Mouse (Mus musculus) cerebellum, adult 9-10 months (tissue): ENCODE measurements around the gene Olfr575.

Experiments used
- DNase-seq: peaks from one replicate; pipeline ENCODE4 v3.0.0; 2022

Gene Olfr575

DNA sequence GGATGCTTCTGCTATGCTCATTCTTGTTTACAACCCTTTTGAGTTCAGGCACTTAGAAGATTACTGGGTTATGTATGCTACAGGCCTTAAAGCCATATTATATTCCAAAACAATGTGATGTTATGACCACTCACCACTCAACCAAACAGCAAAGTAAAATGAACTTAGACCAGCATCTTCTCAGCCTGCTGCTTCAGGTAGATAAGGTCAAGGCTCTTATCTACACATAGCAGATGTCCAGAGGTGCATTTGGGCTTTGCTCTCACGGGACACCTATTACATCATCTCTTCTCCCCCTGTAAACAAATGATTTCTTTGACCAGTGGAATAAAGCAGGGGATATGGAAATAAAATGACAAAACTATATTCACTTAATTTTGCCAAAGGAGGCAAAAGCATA, at the start of gene Olfr575:
Gene Olfr575 (minus strand): TSS at position 183 of the 400 bp plus-strand sequence.
- DNase-seq: no peak

DNA sequence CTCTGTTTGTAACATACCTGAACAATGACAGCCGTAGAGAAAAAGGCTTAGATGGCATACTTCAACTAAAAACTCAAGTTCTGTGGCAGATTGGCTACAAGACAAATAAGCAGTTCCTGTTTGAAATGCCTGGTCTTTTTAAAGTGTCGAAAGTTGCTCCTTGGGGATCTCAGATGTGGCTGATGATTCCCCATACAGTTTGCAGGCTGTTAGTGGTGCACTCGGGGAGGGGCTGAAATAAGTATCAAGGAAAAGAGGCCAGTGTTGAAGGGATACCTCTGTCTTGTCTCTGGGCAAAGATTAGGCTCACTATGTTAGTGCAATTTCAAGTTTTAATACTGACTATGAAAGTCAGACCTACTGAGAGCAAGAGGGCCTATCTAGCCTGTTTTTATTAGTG, 30.6 kb upstream of the Olfr575 start, which contains the start of gene Olfr578:
Gene Olfr578 (minus strand): TSS at position 101 of the 400 bp plus-strand sequence.
- no peak for DNase-seq

DNA sequence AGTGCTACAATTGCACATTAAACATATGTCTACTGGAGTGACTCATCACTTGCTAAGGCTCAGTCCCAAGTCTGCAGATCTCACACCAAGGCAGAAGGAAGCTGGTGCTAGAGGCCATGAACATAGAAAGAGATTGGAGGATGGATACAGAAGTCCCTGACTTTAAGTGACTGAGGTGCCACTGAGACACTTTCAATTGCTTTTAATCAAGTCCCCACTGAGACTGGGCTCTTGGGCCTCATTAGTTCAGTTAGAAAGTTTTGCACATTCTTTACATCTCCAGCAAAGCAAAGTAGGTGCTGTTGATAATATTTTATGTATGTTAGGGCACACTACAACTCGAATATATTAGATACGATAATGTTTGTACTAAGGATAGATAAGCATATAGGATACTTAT, 17.3 kb upstream of the Olfr575 start, which contains the start of gene Olfr577:
Gene Olfr577 (minus strand): TSS at position 101 of the 400 bp plus-strand sequence.
- no peak for DNase-seq

DNA sequence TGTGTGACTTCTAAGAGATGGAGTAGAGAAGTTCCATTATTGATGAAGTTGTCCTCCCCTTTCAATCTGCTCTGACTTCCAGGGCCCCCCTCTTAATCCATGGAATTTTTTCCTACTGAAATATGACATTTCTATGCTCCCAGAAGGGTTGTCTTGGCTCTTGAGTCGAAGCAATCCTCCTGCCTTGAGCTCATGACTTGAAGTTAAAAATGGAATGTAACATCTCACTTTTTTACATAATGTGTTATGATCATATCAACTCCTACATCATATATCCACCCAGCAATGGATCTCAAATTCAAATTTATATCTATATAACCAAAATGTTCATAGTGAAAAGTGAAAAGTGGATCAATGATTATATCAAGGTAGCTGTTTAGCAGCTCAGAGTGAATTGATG, 15.8 kb upstream of the Olfr575 start:
- DNase-seq: no peak

DNA sequence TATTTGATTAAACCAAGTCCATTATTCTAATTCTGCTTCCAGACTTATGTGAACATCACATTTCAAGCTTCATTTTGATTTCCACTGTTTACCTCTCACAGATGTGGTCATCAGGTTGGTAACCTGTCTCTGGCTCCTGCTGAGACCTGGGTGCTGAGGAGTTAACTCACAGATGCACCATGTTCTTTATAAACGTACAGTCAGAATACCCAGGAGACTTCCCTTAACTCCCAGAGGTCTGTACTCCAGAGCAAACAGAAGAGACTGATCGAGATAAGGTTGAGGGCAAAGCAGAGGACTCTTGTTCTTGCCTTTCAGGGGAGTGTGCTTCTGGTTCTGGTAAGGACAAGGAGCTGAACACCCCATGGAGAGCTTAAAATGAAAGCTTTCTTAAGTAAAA, 3.8 kb upstream of the Olfr575 start, which contains the start of gene Olfr576:
Gene Olfr576 (plus strand): TSS at position 301 of the 400 bp plus-strand sequence.
- no peak for DNase-seq

DNA sequence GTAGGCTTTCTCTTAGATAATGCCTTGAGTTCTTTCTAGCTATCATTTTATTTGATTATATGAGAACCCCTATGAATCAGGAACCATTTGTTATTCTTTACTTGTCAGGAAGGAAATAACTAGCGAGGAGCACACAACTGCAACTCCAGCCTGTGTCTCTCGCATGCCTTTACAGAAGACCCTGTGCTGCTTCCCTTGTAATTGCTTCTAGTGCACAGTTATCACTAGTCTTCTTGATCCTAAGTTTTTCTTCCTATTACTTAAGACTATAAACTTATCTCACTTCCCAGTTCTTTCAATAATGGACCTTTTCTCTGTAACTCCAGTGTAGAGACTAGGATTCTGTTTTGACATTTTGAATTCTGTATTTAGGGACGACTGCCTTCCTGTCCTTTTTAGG, 438 bp downstream of the Olfr575 start:
- no peak for DNase-seq

DNA sequence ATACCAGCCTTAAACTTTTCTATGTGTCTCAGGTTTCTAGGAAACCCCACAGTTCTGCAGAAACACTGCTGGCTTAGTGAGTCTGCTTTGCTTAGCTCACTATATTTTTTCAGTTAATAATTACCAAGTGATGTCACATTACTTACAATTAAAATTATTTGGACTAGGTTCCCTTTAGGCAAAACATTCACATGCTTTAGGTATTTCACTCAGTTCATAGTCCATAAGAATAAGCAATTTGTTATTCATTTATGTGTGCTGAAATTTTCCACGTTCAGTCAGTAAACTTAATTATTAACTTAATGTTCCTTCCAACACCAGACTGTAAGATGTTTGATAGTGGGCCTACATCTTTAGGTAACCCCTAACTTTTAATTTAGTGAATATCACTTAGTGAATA, 7.8 kb downstream of the Olfr575 start:
- no peak for DNase-seq

DNA sequence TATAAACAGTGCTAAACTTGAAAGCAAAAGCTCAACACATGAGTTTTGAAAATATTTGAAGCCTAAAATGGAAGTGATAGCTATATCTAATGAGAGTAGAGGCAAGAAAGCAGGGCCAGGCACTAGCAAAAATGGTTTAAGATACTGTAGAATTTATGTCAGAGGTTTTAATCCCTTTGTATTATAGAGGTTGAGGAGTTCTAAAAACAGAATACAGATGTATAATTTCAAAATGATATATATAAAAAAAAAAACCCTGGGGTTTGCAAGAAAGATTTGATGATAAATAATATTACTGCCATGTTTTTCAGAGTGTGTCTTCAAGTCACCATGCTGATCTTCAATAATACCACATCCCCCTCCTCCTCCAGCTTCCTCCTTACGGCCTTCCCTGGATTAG, 10.4 kb downstream of the Olfr575 start, which contains the start of gene Olfr574:
Gene Olfr574 (plus strand): TSS at position 301 of the 400 bp plus-strand sequence.
- no peak for DNase-seq

DNA sequence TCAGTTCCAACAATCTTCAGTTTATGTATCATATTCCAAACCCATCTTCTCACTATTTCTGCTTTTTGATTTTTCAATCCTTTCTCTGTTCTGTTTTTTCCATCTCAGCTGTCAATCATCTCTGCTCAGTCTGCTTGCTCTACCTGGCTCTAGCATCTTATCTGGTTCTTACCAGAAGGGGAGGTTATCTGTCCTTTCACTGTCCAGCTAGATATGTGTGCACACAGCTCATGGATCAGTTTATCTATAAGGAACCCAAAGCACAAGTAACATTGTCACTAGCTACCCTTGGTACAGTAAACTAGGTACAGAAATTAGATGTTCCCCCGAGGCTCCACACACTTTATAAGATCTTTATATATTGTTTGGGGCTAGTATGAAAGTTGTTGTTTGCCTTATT, 15.2 kb downstream of the Olfr575 start:
- DNase-seq: no peak

DNA sequence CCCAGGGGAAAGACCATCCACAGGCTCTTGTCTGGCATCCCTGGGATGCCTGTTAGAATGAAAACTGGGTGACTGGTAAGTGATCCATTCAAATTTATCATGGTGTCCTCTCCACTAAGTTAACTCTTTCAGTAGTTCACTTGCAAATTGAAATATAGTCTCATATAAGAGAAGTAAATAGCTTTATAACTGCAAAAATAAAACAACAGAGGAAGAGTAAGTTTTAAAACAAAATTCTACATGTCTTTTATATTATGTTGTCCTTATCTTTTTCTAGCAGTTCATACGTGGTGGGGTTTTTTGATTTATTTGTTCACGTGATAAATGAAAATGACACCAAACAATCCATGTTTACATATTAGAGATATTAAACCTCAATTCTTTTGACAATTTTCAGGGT, 16.1 kb downstream of the Olfr575 start, which contains the start of gene Olfr573-ps1:
Gene Olfr573-ps1 (minus strand): TSS at position 101 of the 400 bp plus-strand sequence.
- no peak for DNase-seq

DNA sequence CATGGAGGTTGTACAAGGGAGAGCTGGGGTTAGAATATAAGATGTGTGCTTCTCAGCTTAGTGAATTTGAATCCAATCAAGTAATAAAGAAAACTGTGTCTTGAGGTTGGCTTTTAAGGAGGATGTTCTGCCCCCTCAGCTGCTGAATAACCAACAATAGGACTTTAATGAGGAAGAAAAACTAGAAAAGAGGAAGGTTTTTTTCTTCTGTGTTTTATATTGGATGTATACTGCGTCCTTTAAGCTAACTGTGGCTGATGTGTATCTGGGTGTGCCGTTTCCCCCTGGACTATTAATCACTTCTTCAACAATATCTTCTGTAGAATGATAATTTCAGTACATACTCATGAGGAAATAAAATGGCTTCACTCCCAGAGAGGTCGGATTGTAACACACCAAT, 31.5 kb downstream of the Olfr575 start:
- DNase-seq: no peak

DNA sequence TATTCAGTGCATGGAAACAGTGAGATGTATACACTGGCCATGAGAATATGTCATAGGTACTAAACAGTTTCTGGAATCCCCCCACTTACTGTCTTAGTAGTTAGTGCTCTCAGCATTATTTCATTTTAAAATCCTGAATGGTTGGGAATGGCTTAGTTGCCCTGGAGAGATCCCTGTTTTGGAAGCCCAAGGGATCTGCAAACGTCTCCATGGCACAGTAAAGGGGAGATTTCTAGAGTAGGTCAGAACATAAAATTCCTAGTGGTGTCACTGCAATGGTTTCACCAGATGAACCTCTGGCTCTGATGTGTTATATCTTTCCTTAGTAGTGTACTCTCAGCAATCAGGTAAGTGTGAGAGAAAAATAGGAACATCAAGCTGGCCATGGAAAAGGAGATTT, 34.5 kb downstream of the Olfr575 start, which contains the start of gene Olfr572:
Gene Olfr572 (plus strand): TSS at position 301 of the 400 bp plus-strand sequence.
- no peak for DNase-seq

DNA sequence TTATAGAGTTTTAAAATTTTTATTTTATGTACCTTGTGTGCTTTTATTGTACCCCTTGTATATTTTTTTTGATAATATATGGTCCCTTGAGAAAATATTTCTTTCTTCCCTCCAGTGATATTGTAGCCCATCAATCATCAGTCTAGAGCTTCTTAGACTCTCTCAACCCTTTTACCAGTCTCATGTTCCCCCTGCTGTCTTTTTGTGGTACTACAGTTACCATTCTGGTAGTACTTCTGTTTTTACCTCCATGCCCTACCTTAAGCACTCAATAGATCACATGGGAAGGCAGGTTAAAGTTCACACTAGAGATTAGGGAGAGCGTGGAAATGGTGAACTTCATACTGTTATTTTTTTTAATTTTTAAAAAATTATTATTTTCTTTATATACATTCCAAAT, 38.9 kb downstream of the Olfr575 start:
- DNase-seq: peak; percentile 16

DNA sequence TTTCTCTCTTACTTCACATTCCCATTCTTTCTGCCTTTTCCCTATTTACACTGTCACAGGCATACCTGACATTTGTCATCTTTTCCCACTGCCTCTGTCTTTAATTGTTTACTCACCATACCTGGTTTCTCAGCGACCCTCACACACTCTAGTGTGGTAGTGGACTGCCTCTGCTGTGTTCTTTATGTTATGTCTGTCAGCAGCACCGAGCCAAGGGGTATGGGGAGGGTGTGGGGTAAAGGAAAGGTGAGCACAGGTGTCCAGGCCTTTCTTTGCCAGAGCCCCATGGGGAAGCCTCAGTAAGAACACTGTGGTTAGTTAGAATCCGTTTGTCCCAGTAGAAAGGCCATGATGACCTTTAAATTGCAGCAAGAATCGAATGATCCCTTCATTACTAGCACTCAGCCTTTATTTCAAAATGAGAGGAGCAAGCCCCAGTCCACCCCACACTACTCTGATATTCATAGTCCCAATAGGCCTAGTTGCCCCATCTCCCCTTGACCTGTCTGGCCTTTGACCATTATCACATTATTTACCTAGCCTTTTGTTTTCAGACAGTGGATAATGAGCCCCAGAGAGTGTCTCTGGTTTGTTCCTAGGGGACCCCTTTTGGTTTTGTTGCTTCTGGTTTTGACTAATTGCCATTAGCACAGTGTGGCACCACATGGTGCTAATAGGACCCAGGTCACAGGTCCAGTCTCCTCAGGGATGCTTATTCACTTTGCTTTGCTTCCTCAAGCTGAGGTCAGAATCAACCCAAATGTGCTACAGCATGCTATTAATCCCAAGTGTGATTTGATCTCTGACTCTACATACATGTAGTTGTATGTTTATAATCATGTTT, 41.3 kb downstream of the Olfr575 start, which contains the start of gene Olfr571:
Gene Olfr571 (minus strand): TSS at position 505 of the 844 bp plus-strand sequence.
- no peak for DNase-seq

DNA sequence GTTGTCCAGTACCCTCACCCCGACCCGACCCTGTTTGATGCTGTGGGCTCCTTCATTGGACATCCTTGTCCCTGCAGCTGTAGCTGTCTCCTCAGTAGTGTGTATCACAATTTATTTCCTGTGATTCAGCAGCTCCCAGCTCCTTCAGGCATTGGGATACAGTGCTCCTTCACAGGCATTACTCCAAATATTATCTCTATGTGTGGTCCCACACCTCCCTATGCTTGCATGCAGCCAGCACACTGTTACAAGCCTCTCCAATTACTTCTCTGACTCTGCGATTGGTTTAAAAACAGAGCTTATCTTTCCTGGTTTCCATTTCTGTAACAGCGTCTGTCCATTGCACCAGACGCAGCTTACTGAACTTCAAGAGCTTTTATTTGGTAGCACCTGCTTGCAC, 42.2 kb downstream of the Olfr575 start:
- DNase-seq: no peak

DNA sequence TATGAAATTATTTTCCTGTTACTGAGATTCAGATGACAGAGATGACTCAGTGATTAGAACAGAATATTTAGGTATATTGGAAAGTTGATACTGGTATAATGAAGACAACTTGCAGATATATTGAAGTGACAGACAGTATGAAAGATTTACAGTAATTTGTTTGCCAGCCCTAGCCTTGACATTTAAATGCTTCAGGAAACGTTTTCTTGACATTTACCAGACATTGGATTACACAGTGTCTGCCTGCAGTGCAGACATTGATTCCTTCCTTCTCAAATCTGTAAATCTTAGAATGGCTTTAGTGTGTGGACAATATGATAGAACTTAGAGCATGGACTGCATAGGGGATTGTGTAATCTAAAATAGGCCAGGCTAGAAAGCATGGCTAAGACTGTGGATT, 43.3 kb downstream of the Olfr575 start:
- DNase-seq: no peak
